9 mouse cellular contexts compared by ENCODE assay signal in the genomic region with DNA sequence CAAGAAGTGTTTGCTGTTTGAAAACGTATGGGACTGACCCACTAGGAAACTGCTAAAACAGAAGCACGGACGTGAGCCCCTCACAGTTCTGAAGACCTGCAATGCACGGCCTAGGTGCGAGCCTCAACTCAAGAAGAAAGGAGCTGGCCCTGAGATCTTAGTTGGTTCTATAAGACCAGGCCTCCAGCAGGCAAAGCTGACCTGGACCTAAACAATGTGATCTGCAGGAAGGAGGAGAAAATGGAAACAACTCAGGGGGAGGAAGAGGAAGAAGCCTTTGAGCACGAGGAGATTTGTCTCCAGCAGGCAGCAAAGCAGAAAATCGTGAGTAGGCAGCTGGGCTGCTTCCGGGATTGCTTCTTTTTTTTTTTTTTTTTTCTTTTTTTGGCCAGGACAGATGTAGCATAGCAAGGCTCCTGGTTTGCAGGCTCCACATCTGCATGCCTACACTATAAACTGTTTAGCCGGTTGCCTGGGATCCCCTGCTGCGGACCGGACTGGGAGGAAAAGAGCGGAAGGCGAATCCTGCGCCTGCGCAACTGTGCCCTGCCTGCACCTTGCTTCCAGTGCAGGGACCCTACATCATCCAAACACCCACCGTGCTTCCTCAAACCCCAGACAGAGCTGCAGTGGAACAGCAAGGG. TPM values are rescaled to one million over a fixed set of nuclear protein-coding genes. Genes with fewer than 3 reads are reported as not detected.
DNase-seq lines count a peak whose midpoint lies in the region; ATAC-seq and TF ChIP-seq lines count a peak whose summit lies in the region.
"Had no signal": no experiment of that assay in that cellular context is flagged by ENCODE, and none has a peak within 500 bp of the region (broad histone marks: within the 10 kb centered on the region; RNA-seq: fewer than 3 reads in every experiment).

No protein-coding gene starts in this region.

- no peaks in the 10 kb centered on the region for H3K36me3 ChIP-seq in liver, embryonic 15.5 days (replicated peaks)
- H3K36me3 ChIP-seq in forebrain, embryonic 11.5 days (ENCODE audit: control insufficient read depth, insufficient read depth, low read length): no peaks in the 10 kb centered on the region
- H3K36me3 ChIP-seq: midbrain, embryonic 12.5 days had no signal

- H3K4me1 ChIP-seq in liver, embryonic 15.5 days (replicated peaks): peaks cover 38% of the 10 kb centered on the region
- no peaks in the 10 kb centered on the region for H3K4me1 ChIP-seq in forebrain, embryonic 11.5 days (replicated peaks; ENCODE audit: control insufficient read depth, insufficient read depth, low read length)
- H3K4me1 ChIP-seq: midbrain, embryonic 12.5 days had no signal

- no peak for ATAC-seq in liver, embryonic 15.5 days (ENCODE audit: insufficient read depth)
- no peak for ATAC-seq in forebrain, embryonic 11.5 days (replicated peaks; ENCODE audit: low FRiP score)
- no peak for ATAC-seq in monocyte, adult 5-6 weeks (replicated peaks; ENCODE audit: insufficient number of reproducible peaks, low FRiP score, low TSS enrichment, poor library complexity, severe bottlenecking)

- no peak overlapping the region; the same call in 1 of the 2 replicates for H3K4me2 ChIP-seq in liver, embryonic 15.5 days
- no peak overlapping the region for H3K4me2 ChIP-seq in forebrain, embryonic 11.5 days (ENCODE audit: low read depth, low read length, severe bottlenecking)
- H3K4me2 ChIP-seq: midbrain, embryonic 12.5 days had no signal

- no peaks in the 10 kb centered on the region for H3K9me3 ChIP-seq in liver, embryonic 15.5 days (replicated peaks)
- no peaks in the 10 kb centered on the region for H3K9me3 ChIP-seq in forebrain, embryonic 11.5 days (ENCODE audit: control insufficient read depth, low read length)
- H3K9me3 ChIP-seq: midbrain, embryonic 12.5 days had no signal

- 57% methylated on average over 16 of the region's 16 CpGs for WGBS in liver, embryonic 15.5 days (ENCODE audit: insufficient replicate concordance)
- 58% methylated on average over 16 of the region's 16 CpGs for WGBS in forebrain, embryonic 11.5 days

- peak; percentile 57 for DNase-seq in gastrocnemius, adult 2 months
- no peak for DNase-seq in gastrocnemius, postnatal 36 days
- DNase-seq in right cerebral cortex, postnatal 14 days: peak; percentile 32
- no peak for DNase-seq in right cerebral cortex, postnatal 4 days
- DNase-seq in thymus, postnatal 4 days: peak; percentile 63
- DNase-seq in forebrain, embryonic 11.5 days (ENCODE audit: low spot score): no peak

- intact Hi-C loops in gastrocnemius, adult 2 months (cut with DNase I): no loop called here
- intact Hi-C loops in gastrocnemius, postnatal 36 days (cut with DNase I): no loop called here

- H3K9ac ChIP-seq in liver, embryonic 15.5 days: no peak overlapping the region
- H3K9ac ChIP-seq in forebrain, embryonic 11.5 days (ENCODE audit: low read length): no peak overlapping the region
- H3K9ac ChIP-seq: midbrain, embryonic 12.5 days had no signal

- no peaks in the 10 kb centered on the region for H3K27me3 ChIP-seq in liver, embryonic 15.5 days
- no peaks in the 10 kb centered on the region for H3K27me3 ChIP-seq in forebrain, embryonic 11.5 days (ENCODE audit: control insufficient read depth, insufficient read depth, low read length)
- H3K27me3 ChIP-seq: midbrain, embryonic 12.5 days had no signal

- H3K27ac ChIP-seq in gastrocnemius, adult 2 months: no peak overlapping the region
- H3K27ac ChIP-seq in liver, embryonic 15.5 days (replicated peaks): peak overlapping the region; percentile 6; the same call in 1 of the 2 replicates
- no peak overlapping the region for H3K27ac ChIP-seq in forebrain, embryonic 11.5 days (ENCODE audit: low read depth, low read length)
- H3K27ac ChIP-seq: midbrain, embryonic 12.5 days had no signal

- TF ChIP-seq CTCF in gastrocnemius, adult 2 months (IDR thresholded peaks at IDR 0.05): no peak

- H3K4me3 ChIP-seq in gastrocnemius, adult 2 months: peak overlapping the region; percentile 47
- no peak overlapping the region for H3K4me3 ChIP-seq in liver, embryonic 15.5 days (replicated peaks)
- H3K4me3 ChIP-seq in forebrain, embryonic 11.5 days (ENCODE audit: low read depth, low read length): no peak overlapping the region
- H3K4me3 ChIP-seq: midbrain, embryonic 12.5 days had no signal

RNA-seq across cellular contexts. Expression of a gene that starts 39.3 kb away (rescaled TPM):
- total RNA-seq in gastrocnemius, adult 2 months (2021): 1 to 10 TPM; 2.0 to 4.8 TPM
- total RNA-seq in gastrocnemius, postnatal 36 days (2021): 1 to 10 TPM; 3.1 to 3.4 TPM
- polyA plus RNA-seq in liver, embryonic 15.5 days (2015; fragmentation: Nextera tagmentation; extraction: Ambion mirVana): 29.0 and 34.5 TPM in 2 replicates
- 6.0 and 6.6 TPM in 2 replicates for polyA plus RNA-seq in forebrain, embryonic 11.5 days (2014; fragmentation: Nextera tagmentation; extraction: Ambion mirVana)
- 46.9 to 71.7 TPM (median 48.9 TPM) in 3 replicates for total RNA-seq in monocyte, adult 5-6 weeks (2017)

Comparison
In these comparisons a context has a peak if more than half of its experiments do, and no peak if none do; other contexts are left out.
1. DNase-seq: peak in gastrocnemius, adult 2 months (single experiment), right cerebral cortex, postnatal 14 days (single experiment) and thymus, postnatal 4 days (single experiment); none in gastrocnemius, postnatal 36 days (0 of 2), right cerebral cortex, postnatal 4 days (single experiment) and forebrain, embryonic 11.5 days (single experiment).